Mouse (Mus musculus): ENCODE data around the gene Gabra4.

DNA sequence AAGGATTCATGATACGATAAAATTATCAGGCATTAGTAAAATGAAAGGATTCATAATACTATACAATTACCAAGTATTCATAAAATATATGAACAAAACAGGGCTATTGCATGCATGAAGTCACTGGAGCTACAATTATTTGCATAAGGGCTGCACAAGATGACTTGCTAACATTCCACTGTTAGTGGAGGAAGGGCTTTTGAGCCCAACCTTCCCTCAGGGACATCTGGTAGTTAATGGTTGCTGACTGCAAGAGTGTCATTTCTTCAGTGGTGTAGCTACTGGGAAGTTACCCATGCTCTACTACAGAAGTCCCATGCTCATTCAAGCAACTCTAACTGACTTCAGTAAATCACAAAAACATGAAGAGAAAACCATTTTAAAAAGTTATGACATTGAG lies 43.8 kb downstream of the Gabra4 start:
- no peak for TF ChIP-seq CTCF (IDR thresholded peaks at IDR 0.05; ENCODE audit: low read depth)
- TF ChIP-seq EP300 (IDR thresholded peaks at IDR 0.05; ENCODE audit: low read depth), result no peak

All from heart, postnatal 0 days (tissue).